Mouse (Mus musculus) embryonic fibroblast, embryonic 13.5 days (primary cell): ENCODE measurements at regions not wholly inside any gene's neighbourhood (a gene's known extent, or its start where the extent isn't known, plus 50 kb on each side); places are given as distances from the start of the nearest gene placed in this dataset.

Experiments
- H3K27ac ChIP-seq: 2 replicates; pipeline ENCODE4 v1.5.1; 2012; ENCODE audit warnings: low read length, control low read depth, inconsistent platforms; ENCODE audit not compliant: insufficient read depth
- H3K4me1 ChIP-seq: 2 replicates; pipeline ENCODE4 v1.6.1; 2011; ENCODE audit warnings: low read length; ENCODE audit not compliant: control insufficient read depth, insufficient read depth
- H3K4me3 ChIP-seq: 2 replicates; pipeline ENCODE4 v1.5.1; 2011; ENCODE audit warnings: mild to moderate bottlenecking, control low read depth, low read length; ENCODE audit not compliant: insufficient read depth
- CTCF ChIP-seq: IDR thresholded peaks from 2 replicates; pipeline ENCODE4 v1.5.1; 2011; ENCODE audit warnings: mild to moderate bottlenecking, control low read depth, low read length, moderate library complexity, borderline replicate concordance; ENCODE audit not compliant: insufficient read depth
- POLR2A ChIP-seq: IDR thresholded peaks from 2 replicates; pipeline ENCODE4 v1.6.1; 2011; ENCODE audit warnings: low read depth, mild to moderate bottlenecking, control low read depth, low read length, moderate library complexity

DNA sequence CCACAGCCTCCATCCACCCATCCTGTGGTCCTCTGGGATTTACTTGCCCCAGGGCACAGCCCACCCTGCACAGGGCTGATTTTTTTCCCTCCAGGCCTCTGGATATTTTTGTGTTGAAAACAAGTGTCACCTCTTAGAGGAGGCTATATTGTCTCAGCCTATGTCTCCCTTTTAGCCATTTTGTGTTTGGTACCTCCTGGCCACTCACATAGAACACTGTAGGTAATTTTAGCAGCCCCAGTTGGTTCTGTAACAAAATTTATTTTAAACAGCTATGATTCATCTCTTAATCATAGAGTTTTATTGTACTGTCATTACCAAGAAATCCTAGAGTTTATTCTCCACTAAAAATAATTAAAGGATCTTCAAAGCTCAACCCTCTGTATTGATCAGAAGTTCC lies 100.8 kb downstream of the Ets2 start:
- TF ChIP-seq POLR2A = no peak
- no peak for TF ChIP-seq CTCF
- peaks cover 10% of the 10 kb centered on the region for H3K4me1 ChIP-seq
- H3K4me3 ChIP-seq = no peak overlapping the region
- no peak overlapping the region for H3K27ac ChIP-seq

DNA sequence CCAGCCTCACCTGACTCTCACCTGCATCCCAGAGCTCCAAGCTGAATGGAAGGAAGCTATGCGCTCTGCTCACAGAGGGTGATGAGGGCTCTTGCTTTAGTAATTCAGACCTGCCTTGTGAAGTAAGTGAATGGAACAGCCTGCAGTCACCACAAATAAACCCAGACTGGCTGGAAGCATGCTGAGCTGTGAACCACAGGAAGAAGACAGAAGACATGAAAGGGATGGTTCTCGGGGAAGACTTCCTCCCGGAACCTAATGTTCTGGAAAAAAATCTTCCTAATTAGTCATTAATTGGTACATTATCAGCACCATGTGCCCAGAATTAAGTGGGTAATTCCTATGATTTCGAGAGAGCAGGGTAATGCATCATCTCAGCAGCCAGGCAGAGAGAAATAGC lies 100.3 kb downstream of the Ets2 start:
- peaks cover 10% of the 10 kb centered on the region for H3K4me1 ChIP-seq
- no peak overlapping the region for H3K4me3 ChIP-seq
- no peak for TF ChIP-seq POLR2A
- TF ChIP-seq CTCF = no peak
- no peak overlapping the region for H3K27ac ChIP-seq

DNA sequence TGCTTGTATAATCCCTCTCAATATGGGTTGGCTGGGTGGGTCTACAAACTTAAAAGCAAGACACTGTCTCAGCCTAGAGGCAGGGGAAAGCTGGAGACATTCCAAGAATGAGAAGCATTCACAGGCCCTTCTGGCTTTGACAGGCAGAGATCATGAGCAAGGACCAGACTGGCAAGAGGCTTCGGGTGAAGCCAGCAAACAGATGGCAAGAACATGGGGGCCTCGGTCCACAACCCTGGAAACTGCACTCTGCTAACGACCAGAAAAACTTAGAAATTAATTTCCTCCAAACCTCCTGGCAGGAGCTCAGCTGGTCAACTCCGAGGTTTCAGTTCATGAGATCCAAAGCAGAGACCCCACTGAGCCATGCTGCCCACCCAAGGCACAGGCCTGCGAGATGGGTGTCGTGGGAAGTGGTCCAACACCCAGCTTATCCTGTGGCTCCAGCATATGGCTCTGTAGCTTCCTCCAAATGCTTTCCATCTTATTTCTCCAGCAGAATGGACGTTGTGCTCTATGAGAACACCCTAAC lies 99.1 kb downstream of the Ets2 start:
- no peak overlapping the region for H3K27ac ChIP-seq
- H3K4me3 ChIP-seq = no peak overlapping the region
- H3K4me1 ChIP-seq = peaks cover 10% of the 10 kb centered on the region
- TF ChIP-seq POLR2A (no peak), CTCF (no peak)

DNA sequence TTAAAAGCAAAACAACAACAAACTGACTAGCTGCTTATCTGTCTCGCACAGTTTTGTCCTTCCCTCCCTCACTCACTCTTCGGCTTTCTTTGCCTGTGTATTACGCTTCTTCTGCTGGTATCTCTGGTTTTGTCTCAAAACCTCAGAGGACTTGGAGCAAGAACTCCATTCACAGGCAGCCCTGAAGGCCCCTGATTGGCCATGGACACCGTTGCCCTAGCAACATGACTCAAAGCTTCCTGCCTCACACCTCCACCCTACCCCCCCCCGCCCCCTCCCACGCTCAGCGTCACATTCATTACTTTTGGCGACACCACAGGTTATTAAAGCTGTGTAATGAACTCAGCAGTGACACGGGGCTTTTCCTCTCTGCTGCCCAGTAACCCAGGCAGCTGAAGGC lies 96.7 kb downstream of the Ets2 start:
- Histone ChIP-seq H3K4me1 (peaks cover 10% of the 10 kb centered on the region), H3K4me3 (no peak overlapping the region), H3K27ac (no peak overlapping the region)
- TF ChIP-seq CTCF = no peak
- TF ChIP-seq POLR2A = no peak

DNA sequence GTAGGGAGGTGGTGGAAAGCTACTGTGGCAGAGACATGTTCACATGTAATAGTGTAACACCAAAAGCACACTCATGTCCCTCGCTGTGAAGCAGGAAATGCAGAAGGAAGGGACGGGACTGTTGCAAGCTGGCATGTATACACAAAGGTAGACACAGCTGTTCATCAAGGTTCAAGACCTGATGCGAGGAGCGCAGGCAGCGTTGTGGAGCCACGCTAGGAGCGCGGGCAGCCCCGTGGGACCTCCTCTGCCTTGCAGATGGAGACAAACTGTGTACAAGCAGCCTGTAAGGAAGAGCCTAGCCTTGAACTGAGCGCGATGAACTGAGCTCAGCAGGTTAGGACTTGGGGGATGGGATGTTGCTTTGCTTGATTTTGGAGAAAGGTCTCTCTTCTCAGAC lies 96.2 kb downstream of the Ets2 start:
- Histone ChIP-seq H3K27ac (no peak overlapping the region), H3K4me1 (peaks cover 10% of the 10 kb centered on the region), H3K4me3 (no peak overlapping the region)
- TF ChIP-seq POLR2A (no peak), CTCF (no peak)

DNA sequence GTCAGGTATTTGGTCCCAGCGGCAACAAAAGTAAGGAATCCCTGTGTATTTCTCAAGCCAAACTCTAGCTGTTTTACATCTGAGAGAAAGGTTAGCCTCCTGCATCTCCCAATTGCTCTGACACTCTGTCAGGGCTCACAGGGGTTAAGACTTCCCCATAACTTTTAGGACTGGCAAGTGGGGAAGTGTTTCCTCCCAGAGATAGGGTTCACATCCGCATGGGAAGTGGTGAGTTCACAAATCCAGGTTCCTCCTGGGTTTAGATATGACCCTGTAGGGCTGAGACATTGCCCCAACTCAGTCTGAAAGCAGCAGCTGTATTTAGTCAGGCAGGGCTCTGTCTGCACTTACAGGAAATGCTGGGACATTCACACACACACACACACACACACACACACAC lies 95.3 kb downstream of the Ets2 start:
- Histone ChIP-seq H3K27ac (no peak overlapping the region), H3K4me3 (no peak overlapping the region), H3K4me1 (peaks cover 3% of the 10 kb centered on the region)
- TF ChIP-seq POLR2A (no peak), CTCF (no peak)

DNA sequence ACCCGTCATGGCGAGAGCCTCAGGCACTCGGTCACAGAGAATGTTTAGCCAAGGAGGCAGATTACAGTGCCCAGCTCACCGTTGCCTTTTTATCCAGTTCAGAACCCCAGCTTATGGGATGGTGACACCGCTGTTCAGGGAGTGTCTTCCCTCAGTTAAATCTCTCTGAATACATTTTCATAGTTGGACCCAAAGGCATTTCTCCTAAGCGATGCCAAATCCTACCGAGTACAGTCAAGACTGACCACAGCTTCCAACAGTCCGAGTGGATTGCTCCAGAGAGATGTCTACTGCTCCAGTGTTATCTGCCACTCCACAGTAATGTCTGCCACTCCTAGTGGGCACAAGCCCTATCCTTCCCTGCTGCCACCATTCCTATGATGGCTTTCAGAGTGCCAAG lies 93.0 kb downstream of the Ets2 start:
- no peak overlapping the region for H3K27ac ChIP-seq
- no peak overlapping the region for H3K4me3 ChIP-seq
- TF ChIP-seq POLR2A (no peak), CTCF (no peak)

DNA sequence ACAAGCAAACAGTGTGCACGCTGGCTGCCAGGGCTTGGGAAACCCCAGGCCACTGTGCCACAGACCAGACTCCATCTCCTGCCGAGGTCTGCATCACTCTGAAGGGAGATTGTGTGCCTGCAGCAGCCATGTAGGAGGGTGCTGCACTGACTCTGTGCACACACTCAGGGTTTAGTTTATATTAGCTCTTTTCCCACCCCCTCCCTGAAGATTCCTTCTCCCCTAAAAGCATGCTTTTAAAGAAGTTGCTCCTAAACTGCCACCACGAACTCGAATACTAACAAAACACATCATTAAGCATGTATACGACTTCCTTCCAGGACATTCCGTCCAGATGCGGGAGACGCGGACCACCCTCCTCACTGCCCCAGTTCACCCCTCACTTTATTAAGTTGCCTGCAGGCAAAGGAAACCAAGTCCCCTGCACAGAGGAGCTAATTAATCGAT lies 92.4 kb downstream of the Ets2 start:
- Histone ChIP-seq H3K4me1 (no peaks in the 10 kb centered on the region), H3K4me3 (no peak overlapping the region), H3K27ac (no peak overlapping the region)
- TF ChIP-seq POLR2A = no peak
- no peak for TF ChIP-seq CTCF

More for the DNA sequence above, 93.0 kb downstream of the Ets2 start:
- no peaks in the 10 kb centered on the region for H3K4me1 ChIP-seq

DNA sequence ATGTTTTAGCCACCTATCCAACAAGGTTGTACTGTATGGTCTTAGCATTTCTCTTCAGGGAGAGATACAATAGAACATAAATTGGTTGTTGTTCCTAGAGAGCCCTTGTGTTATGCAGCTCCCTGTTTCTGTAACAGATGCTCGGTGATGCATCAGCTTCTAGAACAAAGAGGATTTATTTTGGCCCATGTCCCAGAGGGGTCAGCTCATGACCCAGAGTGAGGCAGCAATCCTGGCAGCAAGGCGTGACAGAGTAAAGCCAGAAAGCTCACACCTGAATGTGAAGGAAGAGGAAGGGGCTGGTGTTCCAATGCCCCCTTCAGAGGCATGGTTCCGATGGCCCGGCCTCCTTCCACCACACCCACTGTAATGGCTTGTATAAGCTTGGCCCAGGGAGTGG lies 88.8 kb downstream of the Ets2 start:
- Histone ChIP-seq H3K27ac (no peak overlapping the region), H3K4me1 (no peaks in the 10 kb centered on the region)

DNA sequence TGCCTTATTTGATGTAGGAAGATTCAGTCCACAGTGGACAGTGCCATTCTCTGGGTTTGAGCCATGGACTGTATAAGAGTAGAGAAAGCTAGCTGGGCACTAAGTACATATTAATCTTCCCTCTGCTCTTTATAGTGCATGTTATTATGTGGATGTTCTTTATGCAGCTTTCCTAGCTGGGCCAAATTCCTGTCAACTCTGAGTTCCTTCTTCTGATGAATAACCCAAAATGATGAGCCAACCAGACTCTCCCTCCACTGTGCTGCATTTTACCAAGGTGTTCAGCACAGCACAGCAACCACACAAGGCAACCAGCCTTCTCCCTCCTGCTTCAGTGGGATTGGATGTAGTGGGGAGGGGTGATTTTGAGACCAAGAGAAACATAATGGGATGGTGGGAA lies 87.7 kb downstream of the Ets2 start:
- no peak for TF ChIP-seq CTCF
- no peak for TF ChIP-seq POLR2A
- no peaks in the 10 kb centered on the region for H3K4me1 ChIP-seq
- no peak overlapping the region for H3K4me3 ChIP-seq
- H3K27ac ChIP-seq = no peak overlapping the region

More for the DNA sequence above, 88.8 kb downstream of the Ets2 start:
- TF ChIP-seq POLR2A (no peak), CTCF (no peak)
- H3K4me3 ChIP-seq = no peak overlapping the region

DNA sequence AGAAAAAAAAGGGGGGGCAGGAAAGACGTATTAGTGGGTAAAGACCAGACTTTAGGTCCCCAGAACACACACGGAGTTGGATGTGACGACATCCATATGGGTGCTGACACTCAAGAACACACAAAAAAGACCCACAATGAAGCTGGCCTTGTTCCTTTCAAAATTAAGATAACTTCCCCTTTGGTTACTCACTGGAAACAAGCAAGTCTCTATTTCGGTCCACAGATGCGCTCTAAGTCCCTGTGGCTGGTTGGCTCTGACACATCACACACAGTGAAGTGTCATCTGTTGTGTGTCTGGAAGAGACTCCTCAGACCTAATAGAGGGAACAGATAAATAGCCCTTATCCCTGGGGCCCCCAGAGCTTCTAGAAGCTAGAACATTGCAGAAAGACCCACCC lies 79.8 kb downstream of the Ets2 start:
- TF ChIP-seq CTCF (no peak), POLR2A (no peak)
- Histone ChIP-seq H3K4me3 (no peak overlapping the region), H3K4me1 (peaks cover 8% of the 10 kb centered on the region)

DNA sequence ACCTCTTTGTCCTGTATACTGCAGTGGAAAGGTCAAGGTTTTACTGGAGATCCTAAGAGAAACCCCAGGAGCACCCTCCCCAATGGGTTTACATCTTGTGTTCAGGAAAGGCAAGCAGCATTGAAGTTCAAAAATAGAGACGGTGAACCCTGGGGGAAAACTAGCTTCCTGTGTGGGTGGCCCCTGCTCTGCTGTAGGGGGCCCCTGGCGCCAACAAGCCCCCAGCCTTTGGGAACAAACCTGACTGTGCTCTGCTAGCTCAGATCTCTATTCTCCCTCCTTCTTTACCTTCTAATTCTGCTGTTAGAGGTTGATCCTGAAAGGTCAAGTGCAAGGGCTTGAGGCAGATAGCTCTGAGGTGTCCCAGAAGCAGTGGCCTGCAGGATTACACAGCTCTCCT lies 78.6 kb downstream of the Ets2 start:
- TF ChIP-seq CTCF = no peak
- TF ChIP-seq POLR2A = no peak
- Histone ChIP-seq H3K27ac (no peak overlapping the region), H3K4me1 (peaks cover 8% of the 10 kb centered on the region), H3K4me3 (no peak overlapping the region)

More for the DNA sequence above, 79.8 kb downstream of the Ets2 start:
- H3K27ac ChIP-seq = no peak overlapping the region
